Mouse (Mus musculus): ENCODE measurements around the gene Notch1. TPM values are rescaled to one million over a fixed set of nuclear protein-coding genes. Genes with fewer than 3 reads are reported as not detected.

Gene Notch1
- polyA plus RNA-seq, 1 experiment, result 36.4 TPM

- no peak overlapping the region for H3K27ac ChIP-seq (ENCODE audit: insufficient read depth, low read depth, low read length)
- H3K4me1 ChIP-seq (ENCODE audit: control insufficient read depth, insufficient read depth, low read length), result peaks cover 10% of the 10 kb centered on the region
- TF ChIP-seq POLR2A (IDR thresholded peaks at IDR 0.05; ENCODE audit: borderline replicate concordance, low read depth, low read length), result no peak
- no peak for TF ChIP-seq CTCF (IDR thresholded peaks at IDR 0.05; ENCODE audit: low read depth, low read length)
- no peak overlapping the region for H3K4me3 ChIP-seq (ENCODE audit: insufficient read depth, low read length)
Observed at GRCm38 (mm10) chr2:26516987-26517386, 524 bp upstream of the Notch1 start.

DNA sequence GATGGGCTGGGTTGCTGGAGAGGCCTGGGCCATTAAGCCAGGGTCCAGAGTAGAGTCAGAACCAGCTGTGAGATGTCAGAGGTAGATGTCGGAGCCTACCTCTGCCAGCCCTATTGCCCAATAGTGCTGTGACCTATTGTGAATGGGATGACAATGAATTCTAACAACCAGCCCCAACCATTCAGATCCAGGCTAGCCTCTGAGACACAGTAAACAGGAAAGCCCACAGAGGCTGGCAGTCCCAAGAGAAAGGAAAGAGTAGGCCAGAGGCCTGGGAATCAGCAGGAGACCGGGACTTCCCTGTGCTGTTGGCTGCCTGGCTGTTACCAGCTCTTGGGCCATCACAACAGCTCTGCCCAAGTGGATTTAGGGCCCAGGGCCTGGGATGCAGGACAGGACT, 1.1 kb downstream of the Notch1 start:
- no peak for TF ChIP-seq CTCF (IDR thresholded peaks at IDR 0.05; ENCODE audit: low read depth, low read length)
- TF ChIP-seq POLR2A (IDR thresholded peaks at IDR 0.05; ENCODE audit: borderline replicate concordance, low read depth, low read length), result no peak
- Histone ChIP-seq H3K4me1 (ENCODE audit: control insufficient read depth, insufficient read depth, low read length) (peaks cover 10% of the 10 kb centered on the region), H3K27ac (ENCODE audit: insufficient read depth, low read depth, low read length) (no peak overlapping the region)

DNA sequence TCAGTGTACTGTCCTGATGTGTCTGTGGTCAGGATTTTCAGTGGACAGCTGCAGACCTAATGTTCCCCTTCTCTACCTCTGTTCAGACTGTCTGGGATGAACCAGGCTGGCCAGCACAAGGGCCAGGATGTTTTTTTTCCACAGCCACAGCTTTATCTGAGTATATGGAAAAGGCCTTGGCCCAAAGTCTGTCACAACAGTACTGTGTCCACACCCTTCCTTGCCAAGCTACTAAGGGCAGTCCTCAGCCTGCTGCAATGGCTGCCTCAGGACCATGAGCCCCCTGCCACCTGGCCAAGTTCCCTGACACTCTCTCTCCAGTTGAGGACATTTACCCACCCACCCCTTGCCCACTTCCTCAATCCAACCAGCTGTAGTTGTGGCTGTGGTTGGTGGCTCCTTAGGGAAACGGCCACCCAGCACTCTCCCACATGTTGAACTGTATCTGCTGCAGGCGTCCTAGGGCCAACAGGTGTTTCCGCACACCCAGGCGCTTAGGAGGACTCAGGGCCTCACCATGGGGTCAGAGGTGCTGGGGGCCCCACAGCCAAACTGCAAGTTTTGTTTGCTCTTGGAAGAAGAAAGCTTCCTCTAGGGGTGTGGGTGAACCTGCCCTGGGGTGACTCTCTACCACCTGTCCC, 3.2 kb downstream of the Notch1 start:
- H3K4me3 ChIP-seq (ENCODE audit: insufficient read depth, low read length), result no peak overlapping the region
- TF ChIP-seq POLR2A (IDR thresholded peaks at IDR 0.05; ENCODE audit: borderline replicate concordance, low read depth, low read length), result no peak
- H3K27ac ChIP-seq (ENCODE audit: insufficient read depth, low read depth, low read length), result no peak overlapping the region
- peaks cover 13% of the 10 kb centered on the region for H3K4me1 ChIP-seq (ENCODE audit: control insufficient read depth, insufficient read depth, low read length)

More for the DNA sequence above, 1.1 kb downstream of the Notch1 start:
- H3K4me3 ChIP-seq (ENCODE audit: insufficient read depth, low read length), result no peak overlapping the region

GRCm38 (mm10) chr2:26508661-26509060, 7.8 kb downstream of the Notch1 start:
- no peak overlapping the region for H3K27ac ChIP-seq (ENCODE audit: insufficient read depth, low read depth, low read length)
- TF ChIP-seq CTCF (IDR thresholded peaks at IDR 0.05; ENCODE audit: low read depth, low read length) (no peak), POLR2A (IDR thresholded peaks at IDR 0.05; ENCODE audit: borderline replicate concordance, low read depth, low read length) (no peak)
- H3K4me3 ChIP-seq (ENCODE audit: insufficient read depth, low read length), result no peak overlapping the region
- H3K4me1 ChIP-seq (ENCODE audit: control insufficient read depth, insufficient read depth, low read length), result peaks cover 29% of the 10 kb centered on the region

DNA sequence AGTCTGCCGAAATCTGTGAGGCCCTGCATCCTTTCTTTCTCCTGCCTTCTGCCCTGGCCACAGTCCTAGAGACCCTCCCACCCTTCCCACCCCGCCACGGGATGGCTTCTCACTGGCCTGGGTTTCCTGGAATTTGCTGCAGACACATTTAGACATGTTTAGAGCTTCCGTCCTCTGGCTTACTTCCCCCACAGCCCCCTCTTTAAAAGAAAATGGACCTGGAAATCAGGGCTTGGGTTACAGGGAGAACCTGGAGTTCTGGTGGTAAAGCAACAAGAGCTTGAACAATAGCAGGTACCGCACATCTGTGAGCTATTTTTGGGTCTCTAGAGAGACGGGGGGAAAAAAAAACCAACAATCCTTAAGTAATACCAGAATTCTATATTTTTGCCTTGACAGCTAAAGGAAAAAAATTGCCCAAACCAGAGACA, 8.5 kb downstream of the Notch1 start:
- Histone ChIP-seq H3K4me3 (ENCODE audit: insufficient read depth, low read length) (no peak overlapping the region), H3K27ac (ENCODE audit: insufficient read depth, low read depth, low read length) (peak overlapping the region; percentile 9; the same call in 1 of the 2 replicates), H3K4me1 (ENCODE audit: control insufficient read depth, insufficient read depth, low read length) (peaks cover 25% of the 10 kb centered on the region)
- TF ChIP-seq CTCF (IDR thresholded peaks at IDR 0.05; ENCODE audit: low read depth, low read length) (no peak), POLR2A (IDR thresholded peaks at IDR 0.05; ENCODE audit: borderline replicate concordance, low read depth, low read length) (0 out of 2 replicates have a peak, but pooled peaks have one; percentile 41)

- Histone ChIP-seq H3K4me3 (ENCODE audit: insufficient read depth, low read length) (peak overlapping the region; percentile 8; the same call in 1 of the 2 replicates), H3K4me1 (ENCODE audit: control insufficient read depth, insufficient read depth, low read length) (peaks cover 25% of the 10 kb centered on the region), H3K27ac (ENCODE audit: insufficient read depth, low read depth, low read length) (peak overlapping the region; percentile 89)
- TF ChIP-seq POLR2A (IDR thresholded peaks at IDR 0.05; ENCODE audit: borderline replicate concordance, low read depth, low read length) (no peak), CTCF (IDR thresholded peaks at IDR 0.05; ENCODE audit: low read depth, low read length) (no peak)
Observed at GRCm38 (mm10) chr2:26507481-26507886, 9.0 kb downstream of the Notch1 start.

- Histone ChIP-seq H3K4me3 (ENCODE audit: insufficient read depth, low read length) (no peak overlapping the region), H3K4me1 (ENCODE audit: control insufficient read depth, insufficient read depth, low read length) (peaks cover 27% of the 10 kb centered on the region), H3K27ac (ENCODE audit: insufficient read depth, low read depth, low read length) (peak overlapping the region; percentile 89)
- TF ChIP-seq CTCF (IDR thresholded peaks at IDR 0.05; ENCODE audit: low read depth, low read length) (no peak), POLR2A (IDR thresholded peaks at IDR 0.05; ENCODE audit: borderline replicate concordance, low read depth, low read length) (no peak)
Observed at GRCm38 (mm10) chr2:26506746-26507280, 9.7 kb downstream of the Notch1 start.

DNA sequence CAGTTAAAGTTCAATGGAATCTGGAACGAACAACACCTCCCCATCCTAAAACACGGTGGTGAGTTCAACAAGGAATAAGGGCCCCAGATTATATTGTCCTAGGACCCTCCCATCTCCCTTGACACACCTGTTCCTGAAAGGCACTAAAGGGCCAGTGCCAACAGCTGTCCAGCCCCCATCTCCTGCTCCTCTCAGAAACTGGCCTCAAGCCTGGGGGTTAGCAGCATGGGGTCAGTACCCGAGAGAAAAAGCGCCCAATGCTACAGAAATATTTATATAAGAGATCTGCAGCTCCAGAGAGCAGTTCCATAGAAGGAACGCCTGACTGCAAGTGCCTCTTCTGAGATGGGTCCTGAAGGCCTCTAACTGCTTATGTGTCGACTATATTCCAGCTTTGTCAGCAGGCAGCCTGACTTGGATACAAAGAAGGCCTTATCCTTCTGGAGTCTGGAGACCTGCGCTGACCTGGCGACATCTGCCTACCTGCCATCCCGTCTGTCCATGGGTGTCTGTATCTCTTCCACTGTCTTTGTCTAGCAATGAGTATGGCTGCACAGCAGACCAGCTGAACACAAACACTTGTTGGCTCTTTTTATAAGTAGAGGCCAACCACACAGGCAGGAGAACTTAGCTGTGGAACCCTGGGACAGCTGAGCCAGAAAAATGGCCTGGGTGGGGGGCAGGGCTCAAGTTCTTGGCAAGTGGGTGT, 11.5 kb downstream of the Notch1 start:
- H3K4me3 ChIP-seq (ENCODE audit: insufficient read depth, low read length), result no peak overlapping the region
- TF ChIP-seq CTCF (IDR thresholded peaks at IDR 0.05; ENCODE audit: low read depth, low read length) (no peak), POLR2A (IDR thresholded peaks at IDR 0.05; ENCODE audit: borderline replicate concordance, low read depth, low read length) (no peak)
- no peak overlapping the region for H3K27ac ChIP-seq (ENCODE audit: insufficient read depth, low read depth, low read length)
- H3K4me1 ChIP-seq (ENCODE audit: control insufficient read depth, insufficient read depth, low read length), result peaks cover 36% of the 10 kb centered on the region

DNA sequence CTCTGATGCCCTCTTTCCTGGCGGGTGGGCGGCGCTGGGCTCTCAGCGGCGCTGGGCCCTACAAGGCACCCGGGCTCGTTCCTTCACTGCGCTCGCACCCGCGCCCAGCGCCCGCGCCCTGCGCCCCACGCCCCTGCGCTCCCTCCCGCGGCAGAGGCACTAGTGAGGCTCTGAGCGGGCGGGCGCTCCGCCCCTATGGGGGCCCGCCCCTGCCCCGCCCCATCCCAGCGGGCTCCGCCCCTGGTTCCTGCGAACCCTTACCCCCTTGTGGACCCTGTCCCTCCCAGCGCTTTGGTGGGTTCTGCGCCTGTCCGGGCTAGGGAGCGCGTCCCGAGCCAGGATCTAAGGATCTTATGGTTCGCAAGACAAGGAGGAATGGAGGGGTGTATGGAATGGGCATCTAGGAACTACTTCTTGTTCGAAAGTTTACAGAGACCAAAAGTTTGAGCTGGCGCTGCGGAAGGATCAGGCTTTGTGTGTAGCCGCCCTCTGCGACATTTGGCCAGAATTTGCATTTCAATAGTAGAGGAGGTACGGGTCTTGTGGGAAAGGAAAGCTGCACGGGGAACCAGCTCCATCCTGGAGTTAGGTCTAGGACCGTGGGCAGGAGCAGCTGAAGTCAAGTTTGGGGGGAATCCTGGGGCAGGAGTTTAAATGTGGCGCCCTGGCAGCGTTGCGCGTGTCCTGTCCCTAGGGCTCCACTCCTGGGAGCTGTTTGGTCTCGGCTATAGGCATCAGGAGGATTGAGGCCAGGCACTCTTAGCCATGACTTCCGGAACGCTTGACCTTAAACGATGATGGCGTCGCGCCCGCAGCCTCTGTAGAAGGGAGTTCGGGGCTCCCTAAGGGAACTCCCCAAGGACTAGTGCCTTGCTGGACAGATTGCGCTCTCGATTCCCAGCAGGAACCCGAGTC, 12.5 kb downstream of the Notch1 start:
- TF ChIP-seq CTCF (IDR thresholded peaks at IDR 0.05; ENCODE audit: low read depth, low read length), result no peak
- TF ChIP-seq POLR2A (IDR thresholded peaks at IDR 0.05; ENCODE audit: borderline replicate concordance, low read depth, low read length), result no peak; the same call in 1 of the 2 replicates
- Histone ChIP-seq H3K4me1 (ENCODE audit: control insufficient read depth, insufficient read depth, low read length) (peaks cover 43% of the 10 kb centered on the region), H3K27ac (ENCODE audit: insufficient read depth, low read depth, low read length) (peak overlapping the region; percentile 9), H3K4me3 (ENCODE audit: insufficient read depth, low read length) (peak overlapping the region; percentile 85)
